Mouse (Mus musculus) fibroblast of lung, adult 2 months (primary cell): ENCODE measurements around the gene Cd151.
"Not testable (repeated sequence)": the region's sequence is repeated elsewhere in the genome, so short reads cannot be mapped to it uniquely, and the experiment has no call there.

Experiments
- DNase-seq: peaks from one replicate; pipeline ENCODE4 v3.0.0-alpha.2; 2011; ENCODE audit warnings: low read depth

Gene Cd151

GRCm38 (mm10) chr7:141435856-141436522 lies 31.2 kb upstream of the Cd151 start:
- DNase-seq, result no peak

- DNase-seq, result no peak
These were observed 30.7 kb upstream of the Cd151 start for GRCm38 (mm10) chr7:141436523-141436892.

- peak; percentile 46 for DNase-seq
These were observed 29.7 kb upstream of the Cd151 start, which contains the start of gene Slc25a22 for GRCm38 (mm10) chr7:141437178-141438120. Gene Slc25a22, minus strand, starts transcription at chr7:141437892.

- DNase-seq, result no peak
These were observed 28.8 kb upstream of the Cd151 start for GRCm38 (mm10) chr7:141438201-141438968.

- no peak for DNase-seq
These were observed 28.0 kb upstream of the Cd151 start for GRCm38 (mm10) chr7:141439140-141439679.

GRCm38 (mm10) chr7:141439811-141440210 lies 27.4 kb upstream of the Cd151 start:
- no peak for DNase-seq

GRCm38 (mm10) chr7:141440613-141441012 lies 26.6 kb upstream of the Cd151 start:
- DNase-seq, result no peak

GRCm38 (mm10) chr7:141441460-141441859 lies 25.7 kb upstream of the Cd151 start:
- DNase-seq, result no peak

GRCm38 (mm10) chr7:141442199-141442598 lies 25.0 kb upstream of the Cd151 start:
- DNase-seq, result no peak

- DNase-seq, result no peak
These were observed 23.9 kb upstream of the Cd151 start for GRCm38 (mm10) chr7:141443081-141443821.

GRCm38 (mm10) chr7:141443828-141444237 lies 23.4 kb upstream of the Cd151 start, which contains the start of gene Pidd1:
Gene Pidd1, minus strand, starts transcription at chr7:141444025.
- no peak for DNase-seq

- not testable (repeated sequence) for DNase-seq
These were observed 20.8 kb upstream of the Cd151 start for GRCm38 (mm10) chr7:141446374-141446773.

GRCm38 (mm10) chr7:141447110-141447991 lies 19.8 kb upstream of the Cd151 start, which contains the start of gene Rplp2:
Gene Rplp2, plus strand, starts transcription at chr7:141447370.
- peak; percentile 84 for DNase-seq

GRCm38 (mm10) chr7:141451928-141452327 lies 15.3 kb upstream of the Cd151 start:
- no peak for DNase-seq

- DNase-seq, result no peak
These were observed 13.6 kb upstream of the Cd151 start for GRCm38 (mm10) chr7:141453636-141454035.

GRCm38 (mm10) chr7:141454967-141455551 lies 12.1 kb upstream of the Cd151 start, which contains the start of gene Pnpla2:
Gene Pnpla2, plus strand, starts transcription at chr7:141455198.
- no peak for DNase-seq

GRCm38 (mm10) chr7:141455610-141456314 lies 11.4 kb upstream of the Cd151 start:
- DNase-seq, result no peak

GRCm38 (mm10) chr7:141456739-141457138 lies 10.5 kb upstream of the Cd151 start:
- DNase-seq, result no peak

GRCm38 (mm10) chr7:141457236-141457635 lies 10.0 kb upstream of the Cd151 start:
- no peak for DNase-seq
